Mouse (Mus musculus): ENCODE results near the gene Mfap3. TPM values are rescaled to one million over a fixed set of nuclear protein-coding genes. Genes with fewer than 3 reads are reported as not detected.

The Mfap3 gene
- polyA plus RNA-seq, 1 experiment: 15.8 TPM

- H3K4me3 ChIP-seq (ENCODE audit: insufficient read depth, low read length): no peak overlapping the region
- H3K27ac ChIP-seq (ENCODE audit: insufficient read depth, low read length): no peak overlapping the region
- TF ChIP-seq CTCF (IDR thresholded peaks at IDR 0.05; ENCODE audit: extremely low read depth, insufficient read depth, low read length): no peak
- TF ChIP-seq POLR2A (IDR thresholded peaks at IDR 0.05; ENCODE audit: extremely low read depth, insufficient read depth, low read length): no peak
- no peaks in the 10 kb centered on the region for H3K4me1 ChIP-seq (ENCODE audit: control insufficient read depth, insufficient read depth, low read length)
Measured at GRCm38 (mm10) chr11:57497701-57498100, 20.8 kb upstream of the Mfap3 start.

- Histone ChIP-seq H3K4me1 (ENCODE audit: control insufficient read depth, insufficient read depth, low read length) (no peaks in the 10 kb centered on the region), H3K4me3 (ENCODE audit: insufficient read depth, low read length) (no peak overlapping the region), H3K27ac (ENCODE audit: insufficient read depth, low read length) (no peak overlapping the region)
- TF ChIP-seq POLR2A (IDR thresholded peaks at IDR 0.05; ENCODE audit: extremely low read depth, insufficient read depth, low read length) (no peak), CTCF (IDR thresholded peaks at IDR 0.05; ENCODE audit: extremely low read depth, insufficient read depth, low read length) (no peak)
Measured at GRCm38 (mm10) chr11:57498215-57498614, 20.2 kb upstream of the Mfap3 start.

- Histone ChIP-seq H3K27ac (ENCODE audit: insufficient read depth, low read length) (no peak overlapping the region), H3K4me1 (ENCODE audit: control insufficient read depth, insufficient read depth, low read length) (no peaks in the 10 kb centered on the region), H3K4me3 (ENCODE audit: insufficient read depth, low read length) (no peak overlapping the region)
- no peak for TF ChIP-seq CTCF (IDR thresholded peaks at IDR 0.05; ENCODE audit: extremely low read depth, insufficient read depth, low read length)
- no peak for TF ChIP-seq POLR2A (IDR thresholded peaks at IDR 0.05; ENCODE audit: extremely low read depth, insufficient read depth, low read length)
Measured at GRCm38 (mm10) chr11:57503155-57503554, 15.3 kb upstream of the Mfap3 start.

- no peaks in the 10 kb centered on the region for H3K4me1 ChIP-seq (ENCODE audit: control insufficient read depth, insufficient read depth, low read length)
- TF ChIP-seq CTCF (IDR thresholded peaks at IDR 0.05; ENCODE audit: extremely low read depth, insufficient read depth, low read length) (no peak), POLR2A (IDR thresholded peaks at IDR 0.05; ENCODE audit: extremely low read depth, insufficient read depth, low read length) (no peak)
- H3K4me3 ChIP-seq (ENCODE audit: insufficient read depth, low read length): no peak overlapping the region
- H3K27ac ChIP-seq (ENCODE audit: insufficient read depth, low read length): no peak overlapping the region
Measured at GRCm38 (mm10) chr11:57506899-57507298, 11.6 kb upstream of the Mfap3 start.

GRCm38 (mm10) chr11:57515218-57515617, 3.2 kb upstream of the Mfap3 start:
- H3K27ac ChIP-seq (ENCODE audit: insufficient read depth, low read length): no peak overlapping the region
- peaks cover 2% of the 10 kb centered on the region; the same call in 1 of the 2 replicates for H3K4me1 ChIP-seq (ENCODE audit: control insufficient read depth, insufficient read depth, low read length)
- no peak for TF ChIP-seq POLR2A (IDR thresholded peaks at IDR 0.05; ENCODE audit: extremely low read depth, insufficient read depth, low read length)
- no peak for TF ChIP-seq CTCF (IDR thresholded peaks at IDR 0.05; ENCODE audit: extremely low read depth, insufficient read depth, low read length)
- no peak overlapping the region for H3K4me3 ChIP-seq (ENCODE audit: insufficient read depth, low read length)

GRCm38 (mm10) chr11:57516946-57517441, 1.5 kb upstream of the Mfap3 start:
- Histone ChIP-seq H3K4me3 (ENCODE audit: insufficient read depth, low read length) (no peak overlapping the region), H3K27ac (ENCODE audit: insufficient read depth, low read length) (no peak overlapping the region), H3K4me1 (ENCODE audit: control insufficient read depth, insufficient read depth, low read length) (peaks cover 2% of the 10 kb centered on the region; the same call in 1 of the 2 replicates)
- no peak for TF ChIP-seq CTCF (IDR thresholded peaks at IDR 0.05; ENCODE audit: extremely low read depth, insufficient read depth, low read length)
- no peak for TF ChIP-seq POLR2A (IDR thresholded peaks at IDR 0.05; ENCODE audit: extremely low read depth, insufficient read depth, low read length)

- TF ChIP-seq POLR2A (IDR thresholded peaks at IDR 0.05; ENCODE audit: extremely low read depth, insufficient read depth, low read length) (no peak), CTCF (IDR thresholded peaks at IDR 0.05; ENCODE audit: extremely low read depth, insufficient read depth, low read length) (no peak)
- H3K27ac ChIP-seq (ENCODE audit: insufficient read depth, low read length): no peak overlapping the region
- peaks cover 4% of the 10 kb centered on the region; the same call in 1 of the 2 replicates for H3K4me1 ChIP-seq (ENCODE audit: control insufficient read depth, insufficient read depth, low read length)
- peak overlapping the region; percentile 78 for H3K4me3 ChIP-seq (ENCODE audit: insufficient read depth, low read length)
Measured at GRCm38 (mm10) chr11:57518751-57519148, 286 bp downstream of the Mfap3 start.

- H3K4me1 ChIP-seq (ENCODE audit: control insufficient read depth, insufficient read depth, low read length): peaks cover 4% of the 10 kb centered on the region; the same call in 1 of the 2 replicates
- TF ChIP-seq CTCF (IDR thresholded peaks at IDR 0.05; ENCODE audit: extremely low read depth, insufficient read depth, low read length) (no peak), POLR2A (IDR thresholded peaks at IDR 0.05; ENCODE audit: extremely low read depth, insufficient read depth, low read length) (no peak)
Measured at GRCm38 (mm10) chr11:57519304-57519703, 840 bp downstream of the Mfap3 start.

GRCm38 (mm10) chr11:57521206-57521605, 2.7 kb downstream of the Mfap3 start:
- no peak overlapping the region for H3K27ac ChIP-seq (ENCODE audit: insufficient read depth, low read length)
- peaks cover 4% of the 10 kb centered on the region; the same call in 1 of the 2 replicates for H3K4me1 ChIP-seq (ENCODE audit: control insufficient read depth, insufficient read depth, low read length)
- TF ChIP-seq CTCF (IDR thresholded peaks at IDR 0.05; ENCODE audit: extremely low read depth, insufficient read depth, low read length) (no peak), POLR2A (IDR thresholded peaks at IDR 0.05; ENCODE audit: extremely low read depth, insufficient read depth, low read length) (no peak)
- no peak overlapping the region for H3K4me3 ChIP-seq (ENCODE audit: insufficient read depth, low read length)

More at GRCm38 (mm10) chr11:57519304-57519703, 840 bp downstream of the Mfap3 start:
- Histone ChIP-seq H3K27ac (ENCODE audit: insufficient read depth, low read length) (no peak overlapping the region), H3K4me3 (ENCODE audit: insufficient read depth, low read length) (peak overlapping the region; percentile 78)

GRCm38 (mm10) chr11:57522046-57522445, 3.6 kb downstream of the Mfap3 start:
- Histone ChIP-seq H3K27ac (ENCODE audit: insufficient read depth, low read length) (no peak overlapping the region), H3K4me1 (ENCODE audit: control insufficient read depth, insufficient read depth, low read length) (peaks cover 2% of the 10 kb centered on the region; the same call in 1 of the 2 replicates), H3K4me3 (ENCODE audit: insufficient read depth, low read length) (no peak overlapping the region)
- TF ChIP-seq POLR2A (IDR thresholded peaks at IDR 0.05; ENCODE audit: extremely low read depth, insufficient read depth, low read length) (no peak), CTCF (IDR thresholded peaks at IDR 0.05; ENCODE audit: extremely low read depth, insufficient read depth, low read length) (no peak)
